Mouse (Mus musculus): ENCODE measurements around the gene Nos3.

Nos3 gene

GRCm38 (mm10) chr5:24399686-24400085 lies 35.1 kb downstream of the Nos3 start:
- DNase-seq (ENCODE audit: low read depth, low spot score), result no peak

- DNase-seq (ENCODE audit: low read depth, low spot score), result no peak
Observed at GRCm38 (mm10) chr5:24400362-24400761, 35.8 kb downstream of the Nos3 start.

GRCm38 (mm10) chr5:24400911-24401605 lies 36.4 kb downstream of the Nos3 start:
- DNase-seq (ENCODE audit: low read depth, low spot score), result no peak

GRCm38 (mm10) chr5:24401969-24402368 lies 37.4 kb downstream of the Nos3 start:
- no peak for DNase-seq (ENCODE audit: low read depth, low spot score)

- no peak for DNase-seq (ENCODE audit: low read depth, low spot score)
Observed at GRCm38 (mm10) chr5:24404594-24405360, 40.2 kb downstream of the Nos3 start.

- DNase-seq (ENCODE audit: low read depth, low spot score), result no peak
Observed at GRCm38 (mm10) chr5:24405389-24405876, 40.8 kb downstream of the Nos3 start.

GRCm38 (mm10) chr5:24408651-24409050 lies 44.0 kb downstream of the Nos3 start:
- no peak for DNase-seq (ENCODE audit: low read depth, low spot score)

GRCm38 (mm10) chr5:24409466-24409865 lies 44.9 kb downstream of the Nos3 start:
- no peak for DNase-seq (ENCODE audit: low read depth, low spot score)

GRCm38 (mm10) chr5:24412063-24412462 lies 47.5 kb downstream of the Nos3 start:
- DNase-seq (ENCODE audit: low read depth, low spot score), result no peak

GRCm38 (mm10) chr5:24413042-24413693 lies 48.6 kb downstream of the Nos3 start, which contains the start of gene Asic3:
Gene Asic3, plus strand, starts transcription at chr5:24413392.
- no peak for DNase-seq (ENCODE audit: low read depth, low spot score)

GRCm38 (mm10) chr5:24413938-24414337 lies 49.3 kb downstream of the Nos3 start:
- no peak for DNase-seq (ENCODE audit: low read depth, low spot score)

GRCm38 (mm10) chr5:24416222-24416736 lies 51.7 kb downstream of the Nos3 start:
- DNase-seq (ENCODE audit: low read depth, low spot score), result peak; percentile 47

- DNase-seq (ENCODE audit: low read depth, low spot score), result no peak
Observed at GRCm38 (mm10) chr5:24417587-24417986, 53.0 kb downstream of the Nos3 start.

- DNase-seq (ENCODE audit: low read depth, low spot score), result no peak
Observed at GRCm38 (mm10) chr5:24420381-24420780, 55.8 kb downstream of the Nos3 start.

GRCm38 (mm10) chr5:24423129-24424003 lies 58.8 kb downstream of the Nos3 start, which contains the start of the genes Cdk5 and Slc4a2:
Gene Cdk5, minus strand, starts transcription at chr5:24423530.
Gene Slc4a2, plus strand, starts transcription at chr5:24423837.
- peak; percentile 98 for DNase-seq (ENCODE audit: low read depth, low spot score)

- no peak for DNase-seq (ENCODE audit: low read depth, low spot score)
Observed at GRCm38 (mm10) chr5:24424004-24424781, 59.6 kb downstream of the Nos3 start.

- peak; percentile 81 for DNase-seq (ENCODE audit: low read depth, low spot score)
Observed at GRCm38 (mm10) chr5:24424861-24425411, 60.3 kb downstream of the Nos3 start.

- DNase-seq (ENCODE audit: low read depth, low spot score), result peak; percentile 40
Observed at GRCm38 (mm10) chr5:24425421-24426036, 60.9 kb downstream of the Nos3 start.

GRCm38 (mm10) chr5:24426037-24426432 lies 61.4 kb downstream of the Nos3 start:
- DNase-seq (ENCODE audit: low read depth, low spot score), result no peak

Measured in embryo, embryonic 11.5 days (tissue).